Mouse (Mus musculus): ENCODE results near the gene Senp6.

Senp6 gene

GRCm38 (mm10) chr9:80171241-80171640 is 104.5 kb downstream of the Senp6 start:
- DNase-seq (ENCODE audit: low spot score in 2 of 2) = no peak

GRCm38 (mm10) chr9:80172396-80173222 is 105.9 kb downstream of the Senp6 start:
- DNase-seq (ENCODE audit: low spot score in 2 of 2) = no peak

DNA sequence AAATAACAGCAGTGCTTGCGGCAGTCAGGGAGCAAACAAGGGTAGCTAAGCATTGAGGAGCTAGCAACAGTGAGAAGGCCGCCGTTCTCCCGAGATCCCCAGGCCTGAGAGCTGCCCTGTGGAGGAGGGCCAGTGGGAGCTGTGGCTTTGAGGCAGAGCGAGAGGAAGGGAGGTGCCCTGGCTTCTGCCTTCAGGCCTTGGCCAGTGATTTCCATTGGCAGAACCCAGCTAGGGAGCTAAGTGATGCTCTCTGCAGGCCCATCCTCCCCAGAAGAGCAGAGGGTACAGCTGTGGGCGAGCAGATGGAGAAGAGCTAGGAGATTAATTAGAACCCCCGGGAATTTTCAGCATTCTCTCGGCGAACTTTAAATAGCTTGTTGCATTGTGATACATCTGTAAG is 106.9 kb downstream of the Senp6 start:
- peak; percentile 63 to 64 for DNase-seq (ENCODE audit: low spot score in 2 of 2)

DNA sequence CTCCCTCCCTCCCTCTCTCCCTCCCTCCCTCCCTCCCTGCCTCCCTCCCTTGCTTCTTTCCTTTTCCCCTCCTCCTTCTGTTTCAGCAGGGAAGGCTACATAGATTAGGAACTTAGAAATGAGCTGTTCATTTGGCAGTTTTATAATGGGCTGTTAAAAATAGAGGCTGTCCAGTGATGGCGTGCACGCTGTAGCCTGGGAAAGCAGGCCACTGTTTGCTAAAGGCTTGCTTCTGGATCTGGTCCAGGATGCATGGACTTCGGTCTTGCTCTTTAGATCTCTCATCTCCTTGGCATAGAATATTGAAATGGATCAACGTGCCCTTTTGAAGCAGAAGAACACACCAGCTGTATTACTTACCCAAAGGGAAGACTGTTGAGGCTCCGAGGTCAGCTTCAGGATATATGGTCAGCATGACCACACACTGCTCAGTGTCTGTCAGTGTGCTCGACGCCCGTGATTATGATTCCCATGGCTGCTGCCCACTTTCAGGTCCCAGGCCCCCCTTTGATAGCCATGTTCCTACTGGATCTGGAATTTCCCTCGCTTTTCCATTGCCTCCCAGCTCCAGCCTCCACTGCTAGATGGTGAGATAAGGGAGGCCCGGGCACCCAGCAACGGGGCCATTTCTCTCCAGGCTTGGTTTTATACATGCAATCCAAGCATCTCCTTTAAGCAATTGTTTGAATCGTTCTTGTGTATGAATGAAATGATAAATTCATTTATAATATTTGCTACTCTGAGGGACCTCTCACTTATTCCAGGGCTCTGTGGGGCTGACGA is 110.2 kb downstream of the Senp6 start:
- DNase-seq (ENCODE audit: low spot score in 2 of 2) = no peak

DNA sequence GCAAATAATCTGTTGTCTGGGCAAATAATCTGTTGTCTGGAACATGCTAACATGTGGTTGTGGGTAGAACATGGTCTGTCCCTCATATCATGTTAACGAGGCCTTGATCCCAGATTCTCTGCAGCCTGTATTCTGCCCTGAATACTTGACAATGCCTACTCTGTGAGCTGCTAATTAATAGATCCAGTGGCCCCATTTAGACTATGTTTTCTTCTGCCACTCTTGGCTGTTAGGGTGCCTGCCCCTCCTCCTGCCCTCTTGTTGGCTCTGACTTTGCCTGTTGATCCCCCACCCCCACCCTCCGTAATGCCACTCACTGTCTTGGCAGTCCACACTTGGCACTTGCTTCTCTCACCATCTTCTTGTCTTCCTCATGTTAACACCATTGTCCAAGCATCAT is 112.0 kb downstream of the Senp6 start:
- DNase-seq (ENCODE audit: low spot score in 2 of 2) = peak; percentile 26 to 47

- no peak for DNase-seq (ENCODE audit: low spot score in 2 of 2)
Observed at GRCm38 (mm10) chr9:80179688-80180087, 113.0 kb downstream of the Senp6 start.

GRCm38 (mm10) chr9:80180771-80181170 is 114.1 kb downstream of the Senp6 start:
- no peak for DNase-seq (ENCODE audit: low spot score in 2 of 2)

- no peak for DNase-seq (ENCODE audit: low spot score in 2 of 2)
Observed at GRCm38 (mm10) chr9:80181692-80182091, 115.0 kb downstream of the Senp6 start.

DNA sequence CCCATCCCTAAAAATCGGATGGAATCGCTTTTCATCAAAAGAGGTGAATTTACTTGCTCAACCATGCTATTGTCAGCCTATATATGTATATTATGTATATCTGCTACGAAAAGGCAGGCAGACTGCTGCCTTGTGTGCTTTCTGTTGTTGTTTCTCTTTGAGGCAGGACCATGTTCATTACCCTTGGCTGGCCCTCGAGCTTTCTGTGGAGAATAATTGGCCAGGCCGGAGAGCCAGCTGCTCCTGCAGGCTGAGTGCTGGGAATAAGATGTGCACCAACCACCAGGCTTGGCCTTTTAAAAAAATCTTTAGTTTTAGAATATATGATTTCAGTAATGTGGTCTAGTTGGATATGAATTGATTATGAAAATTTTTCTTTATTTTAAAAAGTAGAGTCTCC is 117.4 kb downstream of the Senp6 start:
- DNase-seq (ENCODE audit: low spot score in 2 of 2) = no peak

DNA sequence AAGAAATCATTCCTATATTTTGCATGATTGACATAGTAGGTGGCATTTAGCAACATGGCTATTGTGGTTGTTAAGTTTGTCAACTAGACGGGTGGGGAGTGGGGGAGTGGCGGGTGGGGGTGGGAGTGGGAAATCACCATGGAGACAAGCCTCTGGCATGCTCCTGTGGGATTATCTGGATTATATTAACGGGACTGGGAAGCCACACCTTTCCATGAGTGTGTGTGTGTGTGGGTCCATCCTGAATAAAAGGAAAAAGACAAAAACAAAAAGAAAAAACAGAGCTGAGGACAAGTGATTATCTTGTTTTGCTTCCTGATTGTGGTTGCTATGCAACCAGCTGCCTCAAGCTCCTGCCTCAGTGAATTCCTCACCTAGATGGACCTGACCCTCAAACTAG is 119.0 kb downstream of the Senp6 start:
- no peak for DNase-seq (ENCODE audit: low spot score in 2 of 2)

GRCm38 (mm10) chr9:80186693-80187092 is 120.0 kb downstream of the Senp6 start:
- no peak for DNase-seq (ENCODE audit: low spot score in 2 of 2)

DNA sequence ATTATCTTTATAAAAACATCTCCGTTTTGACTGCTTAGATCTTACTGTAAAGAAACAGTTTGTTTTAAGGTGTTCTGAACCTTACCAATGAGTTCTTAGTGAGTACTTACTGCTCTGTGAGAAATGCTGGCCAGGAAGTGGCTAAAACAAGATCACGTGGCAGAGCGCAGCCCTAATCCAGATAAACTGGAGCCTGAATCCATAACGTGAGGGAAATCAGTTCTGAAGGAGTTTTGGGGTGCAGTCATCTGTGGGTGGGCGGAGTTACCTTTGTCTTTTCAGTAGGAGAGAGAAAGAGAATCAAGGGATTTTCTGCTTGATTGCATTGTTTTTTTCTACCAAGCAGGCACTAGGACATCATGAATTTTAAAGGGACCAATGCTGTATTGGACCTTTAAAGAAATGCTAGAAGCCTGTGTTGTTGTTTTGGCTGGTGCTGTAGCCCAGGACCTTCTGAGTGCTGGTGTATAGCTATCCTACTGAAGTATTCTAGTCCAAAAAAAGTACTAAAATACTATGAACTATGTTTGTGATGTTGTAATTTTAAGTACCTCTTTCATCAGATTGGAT is 121.7 kb downstream of the Senp6 start:
- no peak for DNase-seq (ENCODE audit: low spot score in 2 of 2)

GRCm38 (mm10) chr9:80191240-80191639 is 124.5 kb downstream of the Senp6 start:
- no peak for DNase-seq (ENCODE audit: low spot score in 2 of 2)

DNA sequence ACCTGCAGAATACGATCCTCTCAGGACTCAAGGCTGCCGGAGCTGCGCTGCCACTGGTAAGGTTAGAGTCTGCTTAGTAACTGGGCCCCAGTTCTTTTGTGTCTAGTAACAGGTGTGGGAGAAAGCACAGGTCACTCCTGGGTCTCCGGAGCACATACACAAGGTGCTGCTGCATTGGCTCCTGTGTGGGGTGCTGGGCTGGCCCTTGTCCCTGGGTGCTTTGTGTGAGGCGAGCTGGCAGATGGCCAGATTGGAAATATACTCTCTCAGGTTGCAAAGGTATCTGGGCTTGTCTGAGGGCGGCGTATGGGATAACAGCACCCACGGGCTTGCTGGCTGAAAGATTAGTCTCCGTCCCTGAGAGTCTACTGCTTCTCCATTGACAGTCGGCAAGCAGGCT is 125.6 kb downstream of the Senp6 start:
- DNase-seq (ENCODE audit: low spot score in 2 of 2) = no peak

GRCm38 (mm10) chr9:80194446-80194845 is 127.7 kb downstream of the Senp6 start:
- DNase-seq (ENCODE audit: low spot score in 2 of 2) = no peak
